Mouse (Mus musculus): ENCODE results near the gene Cldn24.

- no peak for TF ChIP-seq CTCF (IDR thresholded peaks at IDR 0.05; ENCODE audit: borderline replicate concordance, insufficient read depth, low read length)
- no peak for TF ChIP-seq POLR2A (IDR thresholded peaks at IDR 0.05; ENCODE audit: low read depth, low read length)
Observed at GRCm38 (mm10) chr8:47811221-47811620, 10.7 kb upstream of the Cldn24 start.

Data from embryonic fibroblast, embryonic 13.5 days (primary cell).